Mouse (Mus musculus): ENCODE measurements around the gene Nova1.

DNA sequence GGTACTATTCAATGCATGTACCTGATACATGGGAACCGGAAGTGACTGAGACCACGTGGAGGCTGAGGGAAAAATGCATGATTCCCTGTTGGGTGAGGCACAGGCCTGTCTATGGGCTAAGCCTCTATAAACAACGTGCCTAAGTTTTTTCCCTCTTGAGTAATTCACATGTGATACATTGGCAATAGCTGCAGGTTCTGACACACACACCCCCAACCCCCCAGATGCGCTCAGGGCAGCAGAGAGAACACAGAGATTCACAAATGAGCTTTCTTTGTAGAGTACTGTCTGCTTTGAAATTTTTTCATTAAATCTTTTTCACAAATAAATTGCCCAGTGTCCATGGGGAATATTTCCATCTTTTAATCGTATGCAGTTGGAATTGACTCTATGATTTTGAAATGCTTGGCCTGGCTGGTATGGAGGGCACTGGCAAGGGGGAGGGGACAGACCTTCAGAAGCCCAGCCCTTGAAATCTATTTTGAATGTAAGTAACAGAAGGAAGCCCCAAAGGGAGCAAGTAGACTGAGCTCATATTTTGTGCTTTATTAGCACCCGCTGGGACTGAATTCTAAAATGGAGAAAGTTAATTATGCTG lies 173.3 kb downstream of the Nova1 start:
- TF ChIP-seq CTCF (IDR thresholded peaks at IDR 0.05; ENCODE audit: low read depth), result no peak
- TF ChIP-seq EP300 (IDR thresholded peaks at IDR 0.05; ENCODE audit: low read depth), result no peak

All from liver, embryonic 14.5 days (tissue).